Mouse (Mus musculus) stomach, embryonic 14.5 days (tissue): ENCODE data around the gene Top3a. TPM values are rescaled to one million over a fixed set of nuclear protein-coding genes. Genes with fewer than 3 reads are reported as not detected.

Experiments used
- ATAC-seq: fragments of 200-750 bp; cut with Nextera tagmentation; 2 replicates; pipeline ENCODE4 v1.8.0; 2017; ENCODE audit warnings: low read depth, moderate TSS enrichment; ENCODE audit not compliant: insufficient number of reproducible peaks, insufficient read depth, low FRiP score
- H3K27ac ChIP-seq: fragments of 300-500 bp; sonication (generic); 2 replicates; pipeline ENCODE4 v1.5.1; 2014; ENCODE audit warnings: mild to moderate bottlenecking, low read length, moderate library complexity, mixed read lengths
- H3K27me3 ChIP-seq: fragments of 300-500 bp; sonication (generic); 2 replicates; pipeline ENCODE4 v1.6.1; 2014; ENCODE audit warnings: low read length, control low read depth, mixed read lengths; ENCODE audit not compliant: control insufficient read depth, insufficient read depth
- H3K36me3 ChIP-seq: fragments of 300-500 bp; sonication (generic); 2 replicates; pipeline ENCODE4 v1.6.1; 2014; ENCODE audit warnings: mild to moderate bottlenecking, control low read depth, low read length, moderate library complexity, mixed read lengths; ENCODE audit not compliant: control insufficient read depth, insufficient read depth
- H3K4me1 ChIP-seq: fragments of 300-500 bp; sonication (generic); 2 replicates; pipeline ENCODE4 v1.6.1; 2014; ENCODE audit warnings: low read length, control low read depth, mixed read lengths; ENCODE audit not compliant: control insufficient read depth, insufficient read depth
- H3K4me2 ChIP-seq: fragments of 300-500 bp; sonication (generic); replicated peaks from 2 replicates; pipeline ENCODE4 v1.6.1; 2014; ENCODE audit warnings: low read depth, low read length, control low read depth
- H3K4me3 ChIP-seq: fragments of 300-500 bp; sonication (generic); 2 replicates; pipeline ENCODE4 v1.5.1; 2014; ENCODE audit warnings: low read depth, low read length, control low read depth
- H3K9ac ChIP-seq: fragments of 300-500 bp; sonication (generic); replicated peaks from 2 replicates; pipeline ENCODE4 v1.6.1; 2014; ENCODE audit warnings: low read depth, mild to moderate bottlenecking, control low read depth, low read length, moderate library complexity, mixed read lengths
- H3K9me3 ChIP-seq: fragments of 300-500 bp; sonication (generic); 2 replicates; pipeline ENCODE4 v1.6.1; 2016; ENCODE audit warnings: low read depth, low read length, control low read depth; ENCODE audit not compliant: control insufficient read depth
- WGBS: fragments of 180-500 bp; shearing (Covaris S2); extraction: QIAGEN DNeasy Blood & Tissue Kit; methylation state at CpG from one replicate; pipeline ENCODE4 v1.1.7; 2014; 5-methylcytosine and 5-hydroxymethylcytosine counted together
- polyA plus RNA-seq: library from polyadenylated mRNA; unstranded; fragments of >200 nt; fragmentation: Nextera tagmentation; extraction: Ambion mirVana; gene quantifications from 2 replicates; pipeline ENCODE4 v1.2.1, GENCODE M21; 2014

Gene Top3a
- polyA plus RNA-seq, 1 experiment from 2014 or later = 14.7 TPM

DNA sequence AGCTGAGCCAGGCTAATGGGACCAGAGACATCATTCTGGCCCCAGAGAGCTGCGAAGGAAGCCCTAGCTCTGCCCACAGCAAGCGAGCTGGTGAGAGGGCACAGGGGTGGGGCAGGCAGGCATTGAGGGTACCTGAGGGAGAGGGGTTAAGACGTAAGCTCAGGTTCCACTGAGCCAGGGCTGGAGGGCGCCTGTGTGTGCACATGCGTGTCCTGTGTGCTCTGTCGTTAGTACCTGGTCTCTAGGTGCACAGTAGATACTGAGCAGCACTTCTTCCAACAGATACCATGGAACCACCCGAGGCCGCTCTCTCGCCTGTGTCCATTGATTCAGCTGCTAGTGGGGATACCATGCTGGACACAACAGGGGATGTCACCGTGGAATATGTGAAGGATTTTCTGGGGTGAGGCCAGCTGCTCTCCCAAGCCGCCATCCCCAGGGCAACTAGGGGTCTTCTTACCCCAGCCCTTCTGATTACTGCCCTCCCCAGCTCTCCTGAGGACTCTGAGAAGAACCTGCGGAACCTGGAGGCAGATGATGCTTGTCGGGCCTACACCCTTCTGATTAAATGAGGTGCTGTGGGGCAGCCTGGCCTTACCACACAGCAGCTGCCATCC lies 64.4 kb downstream of the Top3a start:
- no peak overlapping the region for H3K27ac ChIP-seq
- no peak for ATAC-seq
- no peak overlapping the region for H3K9ac ChIP-seq
- WGBS = 91% methylated on average over 13 of the region's 13 CpGs
- H3K27me3 ChIP-seq = no peaks in the 10 kb centered on the region
- H3K4me2 ChIP-seq = no peak overlapping the region
- H3K9me3 ChIP-seq = no peaks in the 10 kb centered on the region
- no peak overlapping the region for H3K4me3 ChIP-seq
- H3K4me1 ChIP-seq = no peaks in the 10 kb centered on the region
- peaks cover 88% of the 10 kb centered on the region for H3K36me3 ChIP-seq

DNA sequence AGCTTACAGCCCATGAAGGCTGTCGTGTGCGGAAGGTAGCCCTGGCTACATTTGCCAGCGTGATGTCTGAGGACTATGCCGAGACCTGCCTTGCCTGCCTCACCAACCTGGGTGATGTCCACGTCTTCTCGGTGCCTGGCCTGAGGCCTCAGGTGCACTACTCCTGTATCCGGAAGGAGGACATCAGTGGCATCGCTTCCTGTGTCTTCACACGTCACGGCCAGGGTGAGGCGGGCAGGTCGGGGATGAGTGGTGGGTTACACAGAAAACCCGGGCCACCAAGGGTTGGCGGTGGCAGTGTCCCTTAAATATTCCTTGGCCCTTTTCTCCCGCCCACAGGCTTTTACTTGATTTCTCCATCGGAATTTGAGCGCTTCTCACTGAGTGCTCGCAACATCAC lies 65.1 kb downstream of the Top3a start:
- WGBS = 93% methylated on average over 18 of the region's 18 CpGs
- no peaks in the 10 kb centered on the region for H3K4me1 ChIP-seq
- H3K9ac ChIP-seq = no peak overlapping the region
- ATAC-seq = no peak
- no peak overlapping the region for H3K4me2 ChIP-seq
- H3K4me3 ChIP-seq = no peak overlapping the region
- no peaks in the 10 kb centered on the region for H3K9me3 ChIP-seq
- H3K27ac ChIP-seq = no peak overlapping the region
- peaks cover 92% of the 10 kb centered on the region for H3K36me3 ChIP-seq
- no peaks in the 10 kb centered on the region for H3K27me3 ChIP-seq

DNA sequence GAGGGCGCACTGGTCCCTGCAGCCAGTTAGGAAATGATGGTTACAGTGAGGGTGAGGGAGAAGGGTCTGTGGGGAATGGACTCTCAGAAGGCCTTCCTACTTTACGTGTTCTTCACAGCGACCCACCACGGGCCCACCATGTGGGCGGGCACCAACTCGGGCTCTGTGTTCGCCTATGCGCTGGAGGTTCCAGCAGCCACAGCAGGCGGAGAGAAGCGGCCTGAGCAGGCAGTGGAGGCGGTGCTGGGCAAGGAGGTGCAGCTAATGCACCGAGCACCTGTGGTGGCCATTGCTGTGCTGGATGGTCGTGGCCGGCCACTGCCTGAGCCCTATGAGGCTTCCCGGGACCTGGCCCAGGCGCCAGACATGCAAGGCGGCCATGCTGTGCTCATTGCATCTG lies 65.9 kb downstream of the Top3a start:
- H3K4me3 ChIP-seq = no peak overlapping the region
- H3K9ac ChIP-seq = no peak overlapping the region
- H3K36me3 ChIP-seq = peaks cover 93% of the 10 kb centered on the region
- H3K27me3 ChIP-seq = no peaks in the 10 kb centered on the region
- H3K4me2 ChIP-seq = no peak overlapping the region
- H3K9me3 ChIP-seq = no peaks in the 10 kb centered on the region
- no peak for ATAC-seq
- no peak overlapping the region for H3K27ac ChIP-seq
- H3K4me1 ChIP-seq = no peaks in the 10 kb centered on the region
- 89% methylated on average over 17 of the region's 17 CpGs for WGBS

DNA sequence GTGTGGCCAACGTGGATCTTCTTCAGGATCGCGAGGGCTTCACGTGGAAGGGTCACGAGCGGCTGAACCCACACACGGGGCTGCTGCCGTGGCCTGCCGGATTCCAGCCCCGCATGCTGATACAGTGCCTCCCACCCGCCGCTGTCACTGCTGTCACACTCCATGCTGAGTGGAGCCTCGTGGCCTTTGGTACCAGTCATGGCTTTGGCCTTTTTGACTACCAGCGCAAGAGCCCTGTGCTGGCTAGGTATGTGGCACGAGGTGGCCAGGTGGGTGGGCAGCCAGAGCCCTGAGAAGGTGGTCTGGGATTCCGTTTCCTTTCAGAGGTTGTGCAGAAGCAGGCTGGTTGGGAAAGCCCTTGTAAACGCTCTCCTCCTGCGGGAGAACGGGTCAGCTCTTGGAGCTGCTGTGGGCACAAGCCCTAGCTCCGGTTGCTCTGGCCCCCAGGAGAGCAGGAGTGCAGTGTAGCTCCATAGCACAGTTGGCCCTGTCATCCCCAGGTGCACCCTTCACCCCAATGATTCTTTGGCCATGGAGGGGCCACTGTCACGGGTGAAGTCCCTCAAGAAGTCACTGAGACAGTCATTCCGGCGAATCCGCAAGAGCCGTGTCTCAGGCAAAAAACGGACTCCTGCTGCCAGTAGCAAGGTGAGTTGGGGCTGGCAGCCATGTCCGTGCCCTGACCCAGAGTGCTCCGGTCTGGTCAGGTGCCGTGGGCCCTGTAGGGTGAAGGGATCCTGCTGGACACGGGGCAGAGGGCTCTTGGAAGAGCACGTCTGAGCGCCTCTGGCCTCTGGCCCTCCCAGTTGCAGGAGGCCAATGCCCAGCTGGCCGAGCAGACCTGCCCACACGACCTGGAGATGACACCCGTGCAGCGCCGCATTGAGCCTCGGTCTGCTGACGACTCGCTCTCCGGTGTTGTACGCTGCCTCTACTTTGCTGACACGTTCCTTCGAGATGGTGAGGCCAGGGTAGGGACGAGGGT lies 67.4 kb downstream of the Top3a start:
- Histone ChIP-seq H3K36me3 (peaks cover 92% of the 10 kb centered on the region), H3K9me3 (no peaks in the 10 kb centered on the region), H3K4me3 (no peak overlapping the region), H3K9ac (no peak overlapping the region), H3K27ac (no peak overlapping the region), H3K4me2 (no peak overlapping the region), H3K4me1 (no peaks in the 10 kb centered on the region), H3K27me3 (no peaks in the 10 kb centered on the region)
- WGBS = 91% methylated on average over 45 of the region's 45 CpGs
- ATAC-seq = no peak

DNA sequence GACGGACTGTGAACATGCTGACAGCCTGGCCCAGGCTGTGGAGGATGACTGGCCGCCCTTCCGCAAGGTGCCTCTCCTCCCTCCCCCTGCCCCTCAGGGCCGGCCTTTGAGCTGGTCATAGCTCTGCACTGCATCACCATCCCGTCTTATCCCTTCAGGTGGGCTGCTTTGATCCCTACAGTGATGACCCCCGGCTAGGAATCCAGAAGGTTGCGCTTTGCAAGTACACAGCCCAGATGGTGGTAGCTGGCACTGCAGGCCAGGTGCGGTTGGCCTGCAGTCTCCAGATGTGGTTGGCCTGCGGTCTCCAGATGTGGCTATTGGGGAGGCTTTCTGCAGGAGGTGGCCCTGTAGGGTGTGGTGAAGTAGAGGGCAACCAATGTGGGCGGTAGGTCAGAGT lies 68.5 kb downstream of the Top3a start:
- Histone ChIP-seq H3K27ac (no peak overlapping the region), H3K9me3 (no peaks in the 10 kb centered on the region), H3K9ac (no peak overlapping the region), H3K4me3 (no peak overlapping the region), H3K4me1 (no peaks in the 10 kb centered on the region), H3K27me3 (no peaks in the 10 kb centered on the region), H3K36me3 (peaks cover 93% of the 10 kb centered on the region), H3K4me2 (no peak overlapping the region)
- WGBS = 89% methylated on average over 10 of the region's 10 CpGs
- no peak for ATAC-seq

DNA sequence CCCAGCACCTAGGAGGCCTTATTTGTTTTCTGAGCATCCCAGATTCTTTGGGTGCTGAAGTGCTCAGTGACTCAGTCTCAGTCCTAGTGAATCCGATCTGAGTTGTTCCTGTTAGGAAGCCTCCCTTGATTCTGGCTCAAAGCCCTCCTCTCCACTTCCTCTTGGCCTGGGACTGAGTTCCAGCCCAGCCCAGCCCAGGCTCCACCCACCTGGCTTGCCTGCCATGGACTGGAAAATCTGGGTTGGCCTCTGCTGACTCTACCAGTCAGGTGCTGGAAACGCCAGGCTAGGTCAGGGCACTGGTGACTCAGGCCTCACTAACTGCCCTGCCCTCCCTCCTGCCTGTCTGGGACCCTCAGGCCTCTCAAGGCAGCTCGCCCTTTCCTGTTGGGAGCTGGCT lies 69.5 kb downstream of the Top3a start:
- no peaks in the 10 kb centered on the region; the same call in 1 of the 2 replicates for H3K4me1 ChIP-seq
- H3K27ac ChIP-seq = no peak overlapping the region
- H3K4me2 ChIP-seq = no peak overlapping the region
- H3K9me3 ChIP-seq = no peaks in the 10 kb centered on the region
- no peaks in the 10 kb centered on the region for H3K27me3 ChIP-seq
- no peak overlapping the region for H3K9ac ChIP-seq
- H3K4me3 ChIP-seq = no peak overlapping the region
- WGBS = 80% methylated on average over 3 of the region's 3 CpGs
- no peak for ATAC-seq
- H3K36me3 ChIP-seq = peaks cover 86% of the 10 kb centered on the region

DNA sequence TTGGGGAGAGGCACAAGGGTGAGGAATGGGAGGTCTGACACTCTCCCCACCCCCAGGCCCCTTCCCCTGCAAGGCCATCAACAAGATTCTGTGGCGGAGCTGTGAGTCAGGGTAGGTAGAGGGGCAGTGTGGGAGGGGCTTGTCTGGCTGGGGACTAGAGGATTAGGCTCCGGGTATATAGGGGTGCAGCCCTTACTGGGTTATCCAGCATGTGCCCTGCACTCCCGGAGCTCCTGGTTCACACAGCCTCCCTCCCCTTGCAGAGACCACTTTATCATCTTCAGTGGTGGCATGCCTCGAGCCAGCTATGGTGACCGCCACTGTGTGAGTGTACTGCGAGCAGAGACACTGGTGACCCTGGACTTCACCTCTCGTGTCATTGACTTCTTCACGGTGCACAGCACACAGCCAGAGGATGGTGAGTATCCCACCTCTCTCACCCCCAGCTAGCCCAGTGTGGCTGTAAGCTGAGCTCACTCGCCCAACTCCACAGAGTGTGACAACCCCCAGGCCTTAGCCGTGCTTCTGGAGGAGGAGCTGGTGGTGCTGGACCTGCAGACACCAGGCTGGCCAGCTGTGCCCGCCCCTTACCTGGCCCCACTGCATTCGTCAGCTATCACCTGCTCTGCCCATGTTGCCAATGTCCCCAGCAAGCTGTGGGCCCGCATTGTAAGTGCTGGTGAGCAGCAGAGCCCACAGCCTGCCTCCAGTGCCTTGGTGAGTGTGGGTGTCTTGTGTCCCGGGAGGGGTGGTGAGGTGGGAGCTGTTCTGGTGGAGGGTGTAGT lies 70.3 kb downstream of the Top3a start:
- no peak overlapping the region for H3K27ac ChIP-seq
- H3K4me3 ChIP-seq = no peak overlapping the region
- no peak overlapping the region for H3K4me2 ChIP-seq
- no peaks in the 10 kb centered on the region for H3K9me3 ChIP-seq
- WGBS = 82% methylated on average over 14 of the region's 14 CpGs
- peaks cover 1% of the 10 kb centered on the region for H3K4me1 ChIP-seq
- peaks cover 83% of the 10 kb centered on the region for H3K36me3 ChIP-seq
- no peak for ATAC-seq
- no peak overlapping the region for H3K9ac ChIP-seq
- no peaks in the 10 kb centered on the region for H3K27me3 ChIP-seq

DNA sequence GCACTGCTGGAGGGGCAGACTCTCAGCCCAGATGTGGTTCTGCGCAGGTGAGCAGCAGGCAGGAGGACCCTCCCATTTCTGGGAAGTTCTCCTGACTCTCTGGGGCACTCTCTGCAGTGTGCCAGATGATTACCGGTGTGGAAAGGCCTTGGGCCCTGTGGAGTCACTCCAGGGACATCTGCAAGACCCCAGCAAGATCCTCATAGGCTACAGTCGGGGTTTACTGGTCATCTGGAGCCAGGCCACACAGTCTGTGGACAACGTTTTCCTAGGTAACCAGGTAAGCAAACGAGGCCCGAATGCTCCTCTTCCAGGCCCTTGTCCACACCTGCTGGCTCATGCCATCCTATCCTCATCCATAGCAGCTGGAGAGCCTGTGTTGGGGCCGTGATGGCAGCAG lies 71.1 kb downstream of the Top3a start:
- Histone ChIP-seq H3K4me1 (peaks cover 7% of the 10 kb centered on the region), H3K27ac (no peak overlapping the region), H3K9ac (no peak overlapping the region), H3K9me3 (no peaks in the 10 kb centered on the region), H3K4me2 (no peak overlapping the region), H3K27me3 (no peaks in the 10 kb centered on the region), H3K4me3 (no peak overlapping the region), H3K36me3 (peaks cover 75% of the 10 kb centered on the region)
- no peak for ATAC-seq
- WGBS = 90% methylated on average over 7 of the region's 7 CpGs
